Mouse (Mus musculus): Measurements from ENCODE around the gene Znhit3.

- TF ChIP-seq CTCF (IDR thresholded peaks at IDR 0.05; ENCODE audit: low read depth) (no peak), EP300 (IDR thresholded peaks at IDR 0.05; ENCODE audit: low read depth) (no peak)
These were observed 47.3 kb downstream of the Znhit3 start for GRCm38 (mm10) chr11:84868786-84869259.
